Mouse (Mus musculus) bone marrow macrophage, adult 2 months (primary cell): ENCODE results near the gene Trim41. TPM values are rescaled to one million over a fixed set of nuclear protein-coding genes. Genes with fewer than 3 reads are reported as not detected.
A peak's percentile ranks its signal among the peaks of the same experiment; 100 is the strongest.
"Not testable (repeated sequence)": the region's sequence is repeated elsewhere in the genome, so short reads cannot be mapped to it uniquely, and the experiment has no call there.

Experiments used
- H3K27ac ChIP-seq: 2 replicates; pipeline ENCODE4 v1.5.1; 2012; ENCODE audit warnings: low read depth, low read length; ENCODE audit not compliant: insufficient read depth
- H3K4me1 ChIP-seq: 2 replicates; pipeline ENCODE4 v1.6.1; 2012; ENCODE audit warnings: low read length; ENCODE audit not compliant: control insufficient read depth, insufficient read depth
- H3K4me3 ChIP-seq: 2 replicates; pipeline ENCODE4 v1.5.1; 2012; ENCODE audit warnings: mild to moderate bottlenecking, low read length, moderate library complexity; ENCODE audit not compliant: insufficient read depth
- CTCF ChIP-seq: IDR thresholded peaks from 2 replicates; pipeline ENCODE4 v1.5.1; 2012; ENCODE audit warnings: low read depth, mild to moderate bottlenecking, low read length, moderate library complexity
- POLR2A ChIP-seq: IDR thresholded peaks from 2 replicates; pipeline ENCODE4 v1.6.1; 2012; ENCODE audit warnings: mild to moderate bottlenecking, low read depth, low read length, borderline replicate concordance
- polyA plus RNA-seq: library from polyadenylated mRNA; stranded (reverse); fragments of >200 nt; gene quantifications from 2 replicates; pipeline ENCODE4 v1.2.4, GENCODE M21; 2012; ENCODE audit not compliant: missing spikeins, insufficient read depth, insufficient read length

The Trim41 gene
- polyA plus RNA-seq, 1 experiment, result 55.5 TPM

DNA sequence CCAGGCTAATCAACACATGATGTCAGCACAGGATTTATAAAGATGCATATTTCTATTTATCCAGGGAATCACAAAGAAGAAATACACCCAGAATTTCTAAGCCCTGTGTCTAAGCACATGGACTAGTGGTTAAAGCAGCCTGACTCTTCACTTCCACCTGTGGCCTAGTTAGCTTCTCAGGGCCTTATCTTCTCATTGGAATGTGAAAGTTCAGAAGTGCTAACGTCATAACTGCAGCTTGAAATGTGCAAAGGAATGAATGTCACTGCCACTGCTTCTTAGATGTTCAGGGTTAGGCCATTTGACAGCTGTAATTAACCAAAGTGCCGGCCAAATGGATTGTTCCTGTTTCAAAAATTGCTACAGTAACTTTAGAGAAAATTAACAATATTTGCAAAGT is 13.1 kb upstream of the Trim41 start:
- Histone ChIP-seq H3K4me3 (no peak overlapping the region), H3K4me1 (no peaks in the 10 kb centered on the region; the same call in 1 of the 2 replicates), H3K27ac (no peak overlapping the region)
- TF ChIP-seq POLR2A (no peak), CTCF (no peak)

DNA sequence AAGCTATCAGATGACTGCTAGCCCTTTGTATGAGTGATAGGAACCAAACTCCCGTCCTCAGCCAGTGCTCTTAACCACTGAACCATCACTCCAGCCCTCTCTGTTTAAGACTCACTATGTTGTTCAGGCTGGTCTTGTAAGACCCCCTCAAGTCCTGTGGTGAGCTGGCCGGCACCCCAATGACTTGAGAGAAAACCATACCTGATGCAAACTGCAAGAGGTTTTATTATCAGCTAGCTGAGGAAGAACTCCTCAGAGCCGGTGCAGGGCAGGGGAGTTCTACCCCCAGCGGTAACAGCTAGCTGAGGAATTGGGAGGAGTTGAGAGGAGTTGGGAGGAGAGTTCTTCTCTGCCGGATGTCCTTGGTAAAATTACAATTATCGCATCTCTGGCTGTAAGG is 10.8 kb upstream of the Trim41 start:
- peaks cover 11% of the 10 kb centered on the region for H3K4me1 ChIP-seq
- TF ChIP-seq POLR2A (no peak), CTCF (no peak)
- H3K4me3 ChIP-seq, result no peak overlapping the region
- no peak overlapping the region for H3K27ac ChIP-seq

DNA sequence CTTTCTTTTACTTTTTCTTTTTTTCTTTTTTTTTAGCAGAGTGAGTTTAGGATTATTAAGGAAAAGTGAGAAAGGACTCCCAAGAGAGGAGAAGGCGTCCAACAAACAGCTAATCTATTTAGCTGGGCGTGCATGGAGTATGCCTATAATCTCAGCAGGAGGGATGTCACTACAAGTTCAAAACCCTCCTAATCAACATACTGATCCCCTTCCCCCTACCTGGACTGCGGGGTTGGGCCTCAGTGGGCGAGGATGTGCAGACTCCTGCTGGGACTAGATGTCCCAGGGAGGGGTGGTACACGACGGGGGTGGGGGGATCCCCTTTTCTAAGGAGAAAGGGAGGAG is 9.6 kb upstream of the Trim41 start:
- H3K4me3 ChIP-seq, result peak overlapping the region; percentile 58
- H3K27ac ChIP-seq, result no peak overlapping the region
- peaks cover 11% of the 10 kb centered on the region for H3K4me1 ChIP-seq
- TF ChIP-seq POLR2A (no peak), CTCF (no peak)

DNA sequence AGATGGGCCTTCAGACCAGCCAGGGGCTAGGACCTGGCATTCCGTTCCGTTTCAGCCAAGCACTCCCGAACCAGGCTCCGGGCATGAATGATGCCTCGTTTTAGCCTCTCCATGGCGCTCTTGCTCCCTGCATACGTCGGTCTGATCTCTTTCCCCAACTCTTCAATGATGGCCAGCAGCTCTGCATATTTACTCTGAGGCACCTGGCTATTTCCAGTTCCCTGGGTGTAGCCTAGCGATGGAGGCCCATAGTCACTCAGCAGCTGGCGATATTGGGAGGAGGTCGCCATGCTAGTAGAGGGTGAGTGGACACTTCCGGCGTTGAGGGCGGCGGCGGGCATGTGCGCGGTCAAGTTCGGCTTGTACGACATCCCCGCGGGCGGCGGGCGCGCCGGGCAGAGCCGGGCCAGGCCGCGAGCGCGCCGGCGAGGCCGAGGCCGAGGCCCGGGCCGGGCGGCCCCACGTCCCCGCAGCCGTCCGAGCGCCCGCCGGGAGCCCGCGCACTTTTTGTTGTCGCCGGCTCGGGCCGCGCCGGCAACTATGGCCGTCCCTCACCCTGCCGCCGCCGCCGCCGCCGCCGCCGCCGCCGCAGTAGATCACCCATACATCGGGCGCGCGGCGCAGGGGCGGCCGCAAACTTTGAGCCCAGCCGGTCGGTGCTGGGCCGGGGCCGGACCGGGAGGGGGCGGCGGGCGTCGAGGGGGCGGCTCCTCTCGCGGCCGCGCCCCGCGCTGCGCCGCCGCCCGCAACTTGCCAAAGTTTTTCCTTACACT is 9.0 kb upstream of the Trim41 start, which contains the start of the genes Trim7 and Gm12184:
Trim7 (plus strand) TSS at position 162 of the 773 bp plus-strand sequence.
Gm12184 (minus strand) TSS at position 677 of the 773 bp plus-strand sequence.
- not testable (repeated sequence) for H3K27ac ChIP-seq
- Histone ChIP-seq H3K4me1 (peaks cover 11% of the 10 kb centered on the region), H3K4me3 (peak within 1 kb of the TSS; percentile 58)

DNA sequence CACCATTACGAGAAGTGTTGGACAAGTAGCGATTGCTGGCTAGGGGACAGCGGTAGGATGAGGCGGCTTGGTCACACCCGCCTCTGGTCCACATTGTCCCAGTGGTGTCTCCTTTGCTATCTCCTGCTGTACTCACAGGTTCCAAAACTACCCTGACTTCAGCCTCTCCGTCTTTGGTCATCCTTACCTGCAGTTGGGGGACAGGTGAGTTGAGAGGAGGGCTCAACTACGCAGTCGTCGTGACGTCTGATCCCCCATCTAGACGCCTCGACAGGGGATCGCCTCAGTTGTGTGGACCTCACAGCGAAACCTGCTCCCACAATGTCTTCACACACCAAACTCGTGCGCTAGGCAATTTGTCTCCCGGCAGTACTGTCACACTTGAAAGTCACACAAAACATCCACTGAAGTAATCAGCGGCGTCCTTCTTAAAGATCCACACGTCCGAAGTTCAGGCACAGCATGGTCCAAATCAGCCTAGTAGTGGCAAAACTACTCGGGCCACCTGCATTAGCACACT is 7.2 kb upstream of the Trim41 start:
- Histone ChIP-seq H3K4me1 (peaks cover 18% of the 10 kb centered on the region), H3K4me3 (peak overlapping the region; percentile 56), H3K27ac (no peak overlapping the region)
- TF ChIP-seq POLR2A, result no peak
- no peak for TF ChIP-seq CTCF

DNA sequence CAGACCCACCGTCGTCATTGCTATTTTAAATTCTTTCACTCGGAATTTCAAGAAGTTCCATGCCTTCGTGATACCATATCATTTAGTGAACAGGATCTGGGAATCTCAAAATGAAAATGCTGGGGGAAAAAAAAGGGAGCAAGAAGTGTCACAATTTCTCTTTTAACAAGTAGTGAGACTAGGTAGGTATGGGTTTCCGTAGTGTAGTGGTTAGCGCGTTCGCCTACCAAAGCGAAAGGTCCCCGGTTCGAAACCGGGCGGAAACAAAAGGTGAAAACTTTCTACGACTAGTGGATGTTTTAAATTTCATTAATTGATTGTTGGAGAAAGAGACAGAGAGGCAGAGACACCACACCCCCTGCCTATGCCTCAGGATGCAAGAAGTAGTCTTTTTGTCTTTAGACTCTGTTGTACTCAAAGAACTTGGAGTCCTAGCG is 6.4 kb upstream of the Trim41 start:
- peak overlapping the region; percentile 56 for H3K4me3 ChIP-seq
- no peak overlapping the region for H3K27ac ChIP-seq
- TF ChIP-seq CTCF, result no peak
- peaks cover 18% of the 10 kb centered on the region for H3K4me1 ChIP-seq

DNA sequence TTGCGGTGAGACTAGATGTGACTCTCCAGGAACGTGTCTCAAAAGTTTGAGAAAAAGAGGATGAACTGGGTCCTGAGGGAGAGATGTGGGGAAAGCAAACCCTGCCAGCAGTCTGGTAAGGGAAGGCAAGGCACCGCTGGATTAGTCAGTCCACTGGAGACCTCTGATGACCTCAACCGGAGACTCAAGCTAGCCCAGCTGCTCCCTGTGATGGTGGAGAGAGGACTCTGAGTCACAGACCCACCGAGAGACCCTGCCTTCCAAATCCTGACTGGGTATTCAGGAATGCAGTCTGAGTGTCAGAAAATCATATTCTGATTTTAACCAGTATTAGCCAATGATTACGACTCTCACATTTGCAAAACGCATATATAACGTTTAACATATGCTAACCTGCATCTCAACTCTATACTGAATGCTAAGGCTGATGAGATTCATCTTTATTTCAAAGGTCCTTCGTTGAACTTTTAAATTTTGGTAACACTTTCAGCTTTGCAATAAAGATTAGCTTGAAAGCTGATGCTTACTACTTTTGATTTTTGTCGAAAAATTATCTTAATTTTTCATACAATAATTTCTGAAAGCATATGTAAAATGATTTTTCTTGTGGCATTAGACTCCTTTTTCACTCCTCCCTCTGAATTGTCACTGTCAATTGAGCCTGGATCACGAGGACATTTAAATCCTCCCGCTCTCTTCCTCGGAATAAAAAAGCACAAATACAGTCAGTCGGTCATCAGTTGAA is 5.8 kb upstream of the Trim41 start:
- H3K4me1 ChIP-seq, result peaks cover 18% of the 10 kb centered on the region
- no peak for TF ChIP-seq CTCF
- H3K27ac ChIP-seq, result no peak overlapping the region
- H3K4me3 ChIP-seq, result peak overlapping the region; percentile 40; the same call in 1 of the 2 replicates

DNA sequence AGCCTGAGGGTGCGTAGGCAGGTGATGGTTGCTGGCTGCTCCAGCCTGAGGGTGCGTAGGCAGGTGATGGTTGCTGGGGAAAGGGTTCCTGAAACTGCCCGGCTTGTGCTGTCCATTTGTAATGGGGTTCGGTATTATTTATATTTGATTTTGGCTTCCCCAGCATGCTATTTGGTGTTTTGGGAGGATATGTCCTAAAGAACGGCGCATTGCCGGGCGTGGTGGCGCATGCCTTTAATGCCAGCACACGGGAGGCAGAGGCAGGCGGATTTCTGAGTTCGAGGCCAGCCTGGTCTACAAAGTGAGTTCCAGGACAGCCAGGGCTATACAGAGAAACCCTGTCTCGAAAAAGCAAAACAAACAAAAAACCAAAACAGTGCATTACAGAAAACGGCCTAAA is 4.1 kb upstream of the Trim41 start:
- H3K27ac ChIP-seq, result not testable (repeated sequence)
- peaks cover 18% of the 10 kb centered on the region for H3K4me1 ChIP-seq

DNA sequence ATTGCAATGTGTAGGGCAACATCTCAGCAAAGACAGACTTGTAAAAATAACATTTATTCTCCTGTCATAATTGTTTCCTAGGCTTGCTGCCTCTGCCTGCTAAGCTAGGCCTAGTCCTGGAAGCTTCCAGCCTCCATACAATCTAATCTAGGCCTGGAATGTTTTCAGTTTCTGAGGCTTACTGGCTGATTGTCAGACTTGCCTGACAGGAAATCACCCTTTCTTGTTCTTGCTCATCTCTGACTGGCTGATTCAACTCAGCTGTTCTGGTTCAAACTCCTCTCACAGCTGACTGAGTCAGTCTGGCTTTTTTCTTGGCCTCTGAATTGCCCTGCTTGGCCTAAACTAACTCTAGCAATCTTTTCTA is 3.1 kb upstream of the Trim41 start:
- TF ChIP-seq CTCF, result no peak
- TF ChIP-seq POLR2A, result no peak
- peaks cover 18% of the 10 kb centered on the region for H3K4me1 ChIP-seq
- H3K27ac ChIP-seq, result no peak overlapping the region

More for the DNA sequence above, 4.1 kb upstream of the Trim41 start:
- H3K4me3 ChIP-seq, result not testable (repeated sequence)

DNA sequence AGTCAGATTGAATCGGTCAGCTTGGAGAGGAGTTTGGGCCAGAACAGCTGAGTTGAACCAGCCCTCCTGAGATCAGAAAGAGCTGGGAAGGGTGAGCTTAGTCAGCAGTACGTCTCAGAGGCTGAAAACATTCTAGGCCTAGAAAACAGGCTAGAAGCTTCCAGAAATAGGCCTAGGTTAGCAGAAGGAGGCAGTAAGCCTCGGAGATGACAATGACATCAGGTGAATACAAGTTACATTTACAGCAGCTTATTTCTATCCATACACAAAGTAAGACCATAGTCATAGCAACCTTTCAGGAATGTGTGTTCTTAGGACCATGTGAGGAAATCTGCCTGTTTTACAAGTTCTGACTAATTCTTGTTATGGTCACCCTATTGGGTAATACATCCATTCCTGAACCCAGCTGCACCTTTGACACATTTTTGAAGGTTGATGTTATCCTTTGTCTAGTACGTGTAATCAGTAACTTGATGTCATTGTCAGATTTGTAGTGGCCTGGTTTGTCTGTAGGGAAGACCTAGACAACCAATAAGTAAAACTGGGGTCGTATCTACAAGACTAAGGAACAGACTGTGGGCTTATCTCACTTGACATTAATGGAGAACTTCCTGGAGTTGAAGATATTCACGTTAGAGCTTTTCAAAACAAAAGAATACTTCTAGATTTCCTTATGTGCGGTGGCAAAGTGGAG is 2.6 kb upstream of the Trim41 start:
- Histone ChIP-seq H3K4me1 (peaks cover 21% of the 10 kb centered on the region), H3K27ac (no peak overlapping the region)
- TF ChIP-seq POLR2A (no peak), CTCF (no peak)

More for the DNA sequence above, 3.1 kb upstream of the Trim41 start:
- H3K4me3 ChIP-seq, result no peak overlapping the region

More for the DNA sequence above, 2.6 kb upstream of the Trim41 start:
- H3K4me3 ChIP-seq, result no peak overlapping the region
